Mouse (Mus musculus): ENCODE measurements around the gene Cryga.

DNA sequence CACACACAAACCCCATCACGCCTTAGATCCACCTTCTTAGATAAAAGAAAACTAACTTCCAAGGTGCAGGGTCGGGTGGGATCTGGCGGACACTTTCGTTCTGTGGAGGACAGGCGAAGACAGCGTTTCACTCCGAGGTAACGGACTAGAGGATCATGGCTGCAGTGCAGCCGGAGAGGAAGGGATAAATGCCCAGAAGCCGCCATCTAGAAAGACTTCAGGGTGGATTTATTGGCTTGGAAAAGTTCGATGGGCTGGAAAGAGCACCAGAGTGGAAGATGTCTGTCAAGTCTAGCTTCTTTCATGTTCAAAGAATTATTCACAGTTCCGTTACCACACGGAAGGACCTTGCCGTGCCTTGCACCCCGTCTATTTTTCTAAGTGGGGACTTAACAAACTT is 39.0 kb downstream of the Cryga start:
- no peak for TF ChIP-seq TCF3 (IDR thresholded peaks at IDR 0.05; ENCODE audit: insufficient read length, low read depth)
- no peak for TF ChIP-seq TCF12 (IDR thresholded peaks at IDR 0.05; ENCODE audit: insufficient read depth, poor library complexity, severe bottlenecking)
- TF ChIP-seq MYOG (IDR thresholded peaks at IDR 0.05; ENCODE audit: control insufficient read depth in 1 of 3, insufficient read depth in 1 of 3, insufficient read length in 2 of 3, low read depth in 2 of 3), result no peak
- TF ChIP-seq POLR2A (IDR thresholded peaks at IDR 0.05; ENCODE audit: insufficient read length, low read depth), result no peak
- TF ChIP-seq MYOD1 (IDR thresholded peaks at IDR 0.05; ENCODE audit: control insufficient read depth in 1 of 3, insufficient read length in 2 of 3, low read depth in 2 of 3), result no peak
- TF ChIP-seq POLR2AphosphoS2 (IDR thresholded peaks at IDR 0.05; ENCODE audit: insufficient read length, low read depth), result no peak
- no peak for TF ChIP-seq CEBPB (IDR thresholded peaks at IDR 0.05; ENCODE audit: insufficient read depth, poor library complexity, severe bottlenecking)
- no peak for TF ChIP-seq E2F4 (IDR thresholded peaks at IDR 0.05; ENCODE audit: insufficient read depth)
- no peak for TF ChIP-seq USF1 (IDR thresholded peaks at IDR 0.05; ENCODE audit: low read depth)
- no peak for TF ChIP-seq MAX (IDR thresholded peaks at IDR 0.05; ENCODE audit: low read depth)
- no peak for TF ChIP-seq REST (IDR thresholded peaks at IDR 0.05; ENCODE audit: insufficient read depth, insufficient read length)

Data from myocyte (in vitro differentiated cells).